Mouse (Mus musculus) lung, embryonic 15.5 days (tissue): ENCODE measurements around the gene Tubb3. TPM values are rescaled to one million over a fixed set of nuclear protein-coding genes. Genes with fewer than 3 reads are reported as not detected.
A peak's percentile ranks its signal among the peaks of the same experiment; 100 is the strongest.
"Not testable (repeated sequence)": the region's sequence is repeated elsewhere in the genome, so short reads cannot be mapped to it uniquely, and the experiment has no call there.

ENCODE experiments used
- ATAC-seq: fragments of 200-750 bp; cut with Nextera tagmentation; 2 replicates; pipeline ENCODE4 v1.8.0; 2017; ENCODE audit warnings: moderate number of reproducible peaks, borderline replicate concordance; ENCODE audit not compliant: low FRiP score, low TSS enrichment; ENCODE audit errors: extremely low read depth
- H3K27ac ChIP-seq: fragments of 300-500 bp; sonication (generic); 2 replicates; pipeline ENCODE4 v1.5.1; 2015; ENCODE audit warnings: moderate library complexity, mild to moderate bottlenecking, inconsistent platforms
- H3K27me3 ChIP-seq: fragments of 300-500 bp; sonication (generic); 2 replicates; pipeline ENCODE4 v1.6.1; 2015; ENCODE audit warnings: inconsistent platforms
- H3K36me3 ChIP-seq: fragments of 300-500 bp; sonication (generic); 2 replicates; pipeline ENCODE4 v1.6.1; 2015; ENCODE audit warnings: inconsistent platforms
- H3K4me1 ChIP-seq: fragments of 300-500 bp; sonication (generic); 2 replicates; pipeline ENCODE4 v1.6.1; 2015; ENCODE audit warnings: inconsistent platforms
- H3K4me2 ChIP-seq: fragments of 300-500 bp; sonication (generic); 2 replicates; pipeline ENCODE4 v1.6.1; 2015; ENCODE audit warnings: inconsistent platforms, mild to moderate bottlenecking, moderate library complexity
- H3K4me3 ChIP-seq: fragments of 300-500 bp; sonication (generic); 2 replicates; pipeline ENCODE4 v1.5.1; 2015; ENCODE audit warnings: mild to moderate bottlenecking, inconsistent platforms
- H3K9ac ChIP-seq: fragments of 300-500 bp; sonication (generic); 2 replicates; pipeline ENCODE4 v1.6.1; 2015; ENCODE audit warnings: inconsistent platforms
- H3K9me3 ChIP-seq: fragments of 300-500 bp; sonication (generic); 2 replicates; pipeline ENCODE4 v1.6.1; 2016; ENCODE audit warnings: inconsistent platforms
- WGBS: fragments of 180-500 bp; shearing (Covaris S2); methylation state at CpG from one replicate; pipeline ENCODE4 v1.1.7; 2015; 5-methylcytosine and 5-hydroxymethylcytosine counted together
- polyA plus RNA-seq: library from polyadenylated mRNA; unstranded; fragments of >200 nt; fragmentation: Nextera tagmentation; extraction: Ambion mirVana; gene quantifications from 2 replicates; pipeline ENCODE4 v1.2.1, GENCODE M21; 2015

Gene Tubb3
- polyA plus RNA-seq, 1 experiment from 2014 or later = 11.4 TPM

GRCm38 (mm10) chr8:123414997-123415696 is 3.9 kb downstream of the Tubb3 start:
- H3K27me3 ChIP-seq = peaks cover 45% of the 10 kb centered on the region
- 72% methylated on average over 5 of the region's 5 CpGs for WGBS
- not testable (repeated sequence) for H3K36me3 ChIP-seq, H3K9me3 ChIP-seq, H3K9ac ChIP-seq, H3K4me1 ChIP-seq, H3K27ac ChIP-seq, ATAC-seq, H3K4me2 ChIP-seq, H3K4me3 ChIP-seq

GRCm38 (mm10) chr8:123415967-123416943 is 5.0 kb downstream of the Tubb3 start:
- 76% methylated on average over 8 of the region's 8 CpGs for WGBS
- Histone ChIP-seq H3K4me3 (no peak overlapping the region), H3K9me3 (no peaks in the 10 kb centered on the region), H3K27me3 (peaks cover 34% of the 10 kb centered on the region), H3K27ac (no peak overlapping the region), H3K36me3 (no peaks in the 10 kb centered on the region), H3K4me2 (no peak overlapping the region), H3K4me1 (peaks cover 5% of the 10 kb centered on the region; the same call in 1 of the 2 replicates), H3K9ac (no peak overlapping the region)
- ATAC-seq = no peak

- Histone ChIP-seq H3K27me3 (peaks cover 26% of the 10 kb centered on the region), H3K9me3 (no peaks in the 10 kb centered on the region), H3K4me2 (no peak overlapping the region), H3K36me3 (no peaks in the 10 kb centered on the region), H3K9ac (no peak overlapping the region), H3K27ac (no peak overlapping the region), H3K4me3 (no peak overlapping the region), H3K4me1 (no peaks in the 10 kb centered on the region)
- ATAC-seq = no peak
- WGBS = 70% methylated on average over 8 of the region's 8 CpGs
These were observed 5.8 kb downstream of the Tubb3 start for GRCm38 (mm10) chr8:123416944-123417555.

GRCm38 (mm10) chr8:123419711-123420110 is 8.5 kb downstream of the Tubb3 start:
- no peak overlapping the region for H3K4me2 ChIP-seq
- no peak overlapping the region for H3K9ac ChIP-seq
- no peaks in the 10 kb centered on the region for H3K4me1 ChIP-seq
- WGBS = 88% methylated on average over 4 of the region's 4 CpGs
- no peak overlapping the region for H3K27ac ChIP-seq
- no peak overlapping the region for H3K4me3 ChIP-seq
- no peaks in the 10 kb centered on the region for H3K9me3 ChIP-seq
- H3K36me3 ChIP-seq = no peaks in the 10 kb centered on the region
- no peak for ATAC-seq
- H3K27me3 ChIP-seq = no peaks in the 10 kb centered on the region; the same call in 1 of the 2 replicates

DNA sequence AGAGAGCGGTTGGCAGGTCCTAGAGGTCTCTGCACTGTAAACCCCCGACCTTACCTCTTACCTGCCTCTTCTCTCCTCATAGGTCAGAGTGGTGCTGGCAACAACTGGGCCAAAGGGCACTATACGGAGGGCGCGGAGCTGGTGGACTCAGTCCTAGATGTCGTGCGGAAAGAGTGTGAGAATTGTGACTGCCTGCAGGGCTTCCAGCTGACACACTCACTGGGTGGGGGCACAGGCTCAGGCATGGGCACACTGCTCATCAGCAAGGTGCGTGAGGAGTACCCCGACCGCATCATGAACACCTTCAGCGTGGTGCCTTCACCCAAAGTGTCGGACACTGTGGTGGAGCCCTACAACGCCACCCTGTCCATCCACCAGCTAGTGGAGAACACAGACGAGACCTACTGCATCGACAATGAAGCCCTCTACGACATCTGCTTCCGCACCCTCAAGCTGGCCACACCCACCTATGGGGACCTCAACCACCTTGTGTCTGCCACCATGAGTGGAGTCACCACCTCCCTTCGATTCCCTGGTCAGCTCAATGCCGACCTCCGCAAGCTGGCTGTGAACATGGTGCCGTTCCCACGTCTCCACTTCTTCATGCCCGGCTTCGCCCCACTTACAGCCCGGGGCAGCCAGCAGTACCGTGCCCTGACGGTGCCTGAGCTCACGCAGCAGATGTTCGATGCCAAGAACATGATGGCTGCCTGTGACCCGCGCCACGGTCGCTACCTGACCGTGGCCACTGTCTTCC is 9.5 kb downstream of the Tubb3 start:
- H3K4me2 ChIP-seq = no peak overlapping the region
- no peak overlapping the region for H3K4me3 ChIP-seq
- no peak for ATAC-seq
- no peaks in the 10 kb centered on the region for H3K4me1 ChIP-seq
- H3K36me3 ChIP-seq = no peaks in the 10 kb centered on the region
- no peaks in the 10 kb centered on the region for H3K9me3 ChIP-seq
- 90% methylated on average over 34 of the region's 34 CpGs for WGBS
- no peak overlapping the region for H3K9ac ChIP-seq
- H3K27me3 ChIP-seq = no peaks in the 10 kb centered on the region
- H3K27ac ChIP-seq = no peak overlapping the region

DNA sequence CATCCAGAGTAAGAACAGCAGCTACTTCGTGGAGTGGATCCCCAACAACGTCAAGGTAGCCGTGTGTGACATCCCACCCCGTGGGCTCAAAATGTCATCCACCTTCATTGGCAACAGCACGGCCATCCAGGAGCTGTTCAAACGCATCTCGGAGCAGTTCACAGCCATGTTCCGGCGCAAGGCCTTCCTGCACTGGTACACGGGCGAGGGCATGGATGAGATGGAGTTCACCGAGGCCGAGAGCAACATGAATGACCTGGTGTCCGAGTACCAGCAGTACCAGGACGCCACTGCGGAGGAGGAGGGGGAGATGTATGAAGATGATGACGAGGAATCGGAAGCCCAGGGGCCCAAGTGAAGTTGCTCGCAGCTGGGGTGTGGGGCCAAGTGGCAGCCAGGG is 10.1 kb downstream of the Tubb3 start:
- no peak overlapping the region for H3K27ac ChIP-seq
- no peak for ATAC-seq
- 80% methylated on average over 19 of the region's 19 CpGs for WGBS
- H3K36me3 ChIP-seq = no peaks in the 10 kb centered on the region
- no peak overlapping the region for H3K4me3 ChIP-seq
- H3K9me3 ChIP-seq = no peaks in the 10 kb centered on the region
- no peaks in the 10 kb centered on the region for H3K27me3 ChIP-seq
- no peak overlapping the region for H3K9ac ChIP-seq
- no peak overlapping the region for H3K4me2 ChIP-seq
- no peaks in the 10 kb centered on the region for H3K4me1 ChIP-seq

DNA sequence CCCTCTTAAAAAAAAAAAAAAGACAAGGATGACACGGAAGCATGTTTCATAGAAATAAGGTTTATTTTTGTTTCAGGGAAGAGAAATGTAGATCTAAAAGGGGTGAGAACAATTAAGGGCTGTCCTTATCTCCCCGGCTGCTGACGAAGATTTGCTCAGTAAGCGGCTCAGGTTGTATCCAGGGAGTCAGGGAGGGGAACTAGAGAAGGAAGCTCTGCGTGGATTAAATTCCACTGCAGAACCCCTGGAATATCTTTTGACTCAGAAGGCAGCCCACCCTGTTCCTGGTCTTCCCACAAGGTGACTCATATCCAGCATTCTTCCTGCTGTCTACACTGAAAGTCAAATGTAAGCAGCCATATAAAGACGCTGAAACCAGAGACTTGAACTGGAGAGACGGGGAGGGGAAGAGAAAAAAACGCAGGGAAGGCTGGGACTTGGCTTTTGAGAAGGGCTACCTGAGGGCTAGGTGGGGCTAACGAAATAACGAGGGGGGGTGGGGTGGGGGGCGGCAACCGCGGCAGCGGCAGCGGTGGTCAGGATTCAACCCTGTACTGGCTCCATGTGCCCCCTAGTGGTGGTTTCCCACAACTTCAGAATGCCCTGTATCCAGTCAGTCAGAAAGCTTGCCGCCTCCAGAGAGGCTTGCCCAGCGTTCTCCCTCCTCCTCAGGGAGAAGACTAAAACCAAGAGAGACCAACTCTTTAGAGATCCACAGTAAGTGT is 11.0 kb downstream of the Tubb3 start:
- no peak overlapping the region for H3K27ac ChIP-seq
- peak overlapping the region; percentile 21 for H3K4me3 ChIP-seq
- no peaks in the 10 kb centered on the region for H3K27me3 ChIP-seq
- H3K4me2 ChIP-seq = peak overlapping the region; percentile 51
- no peaks in the 10 kb centered on the region for H3K4me1 ChIP-seq
- H3K36me3 ChIP-seq = no peaks in the 10 kb centered on the region
- H3K9me3 ChIP-seq = peaks cover 2% of the 10 kb centered on the region; the same call in 1 of the 2 replicates
- H3K9ac ChIP-seq = no peak overlapping the region
- ATAC-seq = no peak
- WGBS = 6% methylated on average over 17 of the region's 17 CpGs

DNA sequence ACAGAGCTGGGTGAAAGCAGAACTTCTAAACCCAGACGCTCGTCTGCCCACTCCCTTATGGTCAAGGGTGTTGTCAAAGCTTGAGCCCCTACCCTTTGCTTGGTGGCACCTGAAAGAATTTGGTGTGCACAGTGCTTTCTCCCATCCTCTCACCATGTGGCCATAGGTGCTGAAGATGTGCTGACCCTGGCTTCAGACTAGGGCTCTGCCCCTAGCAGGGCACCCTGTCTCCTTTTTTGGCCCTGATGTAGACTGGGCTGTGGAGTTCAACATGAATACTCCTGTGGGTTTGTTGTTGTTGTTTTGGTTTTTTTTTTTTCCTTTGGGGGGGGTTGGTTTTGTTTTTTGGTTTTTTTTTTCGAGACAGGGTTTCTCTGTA is 11.5 kb downstream of the Tubb3 start:
- Histone ChIP-seq H3K4me2 (peak overlapping the region; percentile 51; the same call in 1 of the 2 replicates), H3K36me3 (no peaks in the 10 kb centered on the region), H3K4me1 (no peaks in the 10 kb centered on the region), H3K27me3 (no peaks in the 10 kb centered on the region), H3K4me3 (no peak overlapping the region), H3K9me3 (peaks cover 8% of the 10 kb centered on the region; the same call in 1 of the 2 replicates), H3K27ac (no peak overlapping the region), H3K9ac (no peak overlapping the region)
- WGBS = 13% methylated on average over 3 of the region's 3 CpGs
- no peak for ATAC-seq

DNA sequence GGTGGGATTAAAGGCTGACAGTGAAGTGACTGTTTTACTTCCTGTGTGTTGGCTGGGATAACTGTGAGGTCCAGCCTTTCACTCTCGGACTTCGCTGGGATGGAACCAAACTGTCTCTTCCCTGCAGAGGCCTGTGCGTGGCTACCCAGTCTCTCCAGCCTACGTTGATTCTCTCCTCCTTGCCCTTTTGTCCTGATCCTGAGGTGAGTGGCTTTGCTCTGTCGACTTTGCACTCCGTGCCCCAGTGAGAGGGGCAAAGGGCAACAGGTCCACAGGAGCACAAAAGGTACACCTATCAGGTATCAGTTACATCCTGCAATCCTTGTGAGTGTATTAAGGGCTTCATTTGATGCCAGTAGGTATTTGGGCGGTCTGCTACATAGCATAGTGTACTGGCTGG is 12.2 kb downstream of the Tubb3 start, which contains the start of gene Def8:
Def8 (plus strand) TSS at position 87 of the 400 bp plus-strand sequence.
- no peaks in the 10 kb centered on the region for H3K36me3 ChIP-seq
- ATAC-seq = no peak
- no peak within 1 kb of the TSS for H3K27ac ChIP-seq
- H3K9me3 ChIP-seq = peaks cover 15% of the 10 kb centered on the region; the same call in 1 of the 2 replicates
- 63% methylated on average over 7 of the region's 7 CpGs for WGBS
- H3K4me1 ChIP-seq = no peaks in the 10 kb centered on the region
- H3K27me3 ChIP-seq = no peaks in the 10 kb centered on the region
- H3K9ac ChIP-seq = no peak within 1 kb of the TSS
- peak within 1 kb of the TSS; percentile 21 for H3K4me3 ChIP-seq
- peak within 1 kb of the TSS; percentile 51 for H3K4me2 ChIP-seq

GRCm38 (mm10) chr8:123426511-123427509 is 15.6 kb downstream of the Tubb3 start:
- no peak overlapping the region for H3K9ac ChIP-seq
- no peaks in the 10 kb centered on the region for H3K27me3 ChIP-seq
- no peak overlapping the region for H3K27ac ChIP-seq
- ATAC-seq = no peak
- H3K36me3 ChIP-seq = no peaks in the 10 kb centered on the region
- no peak overlapping the region for H3K4me3 ChIP-seq
- whole genome bisulfite sequencing = 95% methylated on average over 27 of the region's 27 CpGs
- peaks cover 33% of the 10 kb centered on the region; the same call in 1 of the 2 replicates for H3K9me3 ChIP-seq
- no peak overlapping the region for H3K4me2 ChIP-seq
- no peaks in the 10 kb centered on the region for H3K4me1 ChIP-seq
